Mouse (Mus musculus): ENCODE results near the gene Mapk12. TPM values are rescaled to one million over a fixed set of nuclear protein-coding genes. Genes with fewer than 3 reads are reported as not detected.

Gene Mapk12
- polyA plus RNA-seq, 1 experiment, result 30.5 TPM

DNA sequence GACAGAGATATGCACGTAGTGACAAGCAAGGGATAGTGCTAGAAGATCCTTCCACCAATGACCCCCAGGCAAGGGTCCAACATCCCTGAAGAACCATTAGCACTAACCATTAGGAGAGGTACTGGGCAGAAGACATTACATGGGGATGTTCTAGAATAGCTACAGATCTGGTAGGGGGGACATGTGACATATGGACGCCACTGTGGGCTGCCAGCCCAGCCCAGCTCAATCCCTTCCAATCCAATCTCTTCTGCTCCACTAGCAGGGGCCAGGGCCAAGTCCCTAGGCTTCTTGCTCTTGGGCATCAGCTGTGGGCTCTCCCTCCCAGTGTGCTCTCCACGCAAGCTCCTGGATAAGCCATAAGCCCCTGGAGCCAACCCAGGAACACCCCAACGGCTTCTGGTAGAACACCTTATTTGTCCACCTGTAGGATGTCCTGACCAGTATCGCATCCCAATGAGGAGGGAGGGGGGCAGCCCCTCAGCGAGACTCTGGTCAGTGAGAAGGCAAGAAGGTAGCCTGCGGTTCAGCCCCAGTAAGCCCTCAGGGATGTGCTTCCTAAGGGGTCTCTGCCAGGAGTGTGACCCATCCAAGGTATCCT lies 37.9 kb upstream of the Mapk12 start:
- H3K36me3 ChIP-seq (ENCODE audit: control insufficient read depth, insufficient read depth), result peaks cover 31% of the 10 kb centered on the region
- H3K4me3 ChIP-seq (ENCODE audit: insufficient read depth, poor library complexity, severe bottlenecking), result peak overlapping the region; percentile 95
- H3ac ChIP-seq (ENCODE audit: control insufficient read depth, insufficient read length, low read depth), result no peak overlapping the region
- peaks cover 73% of the 10 kb centered on the region for H3K79me2 ChIP-seq (ENCODE audit: control insufficient read depth, insufficient read depth)
- peaks cover 62% of the 10 kb centered on the region for H3K79me3 ChIP-seq (ENCODE audit: low read depth)
- no peak for TF ChIP-seq MAX (IDR thresholded peaks at IDR 0.05)
- no peak for TF ChIP-seq USF1 (IDR thresholded peaks at IDR 0.05; ENCODE audit: low read depth)
- no peak for TF ChIP-seq CEBPB (IDR thresholded peaks at IDR 0.05; ENCODE audit: low read depth)
- TF ChIP-seq MYOD1 (IDR thresholded peaks at IDR 0.05; ENCODE audit: control insufficient read depth, insufficient read length, low read depth), result no peak
- TF ChIP-seq CTCF (IDR thresholded peaks at IDR 0.05; ENCODE audit: control insufficient read depth, insufficient read depth, insufficient read length), result no peak
- no peak for TF ChIP-seq MYOG (IDR thresholded peaks at IDR 0.05; ENCODE audit: control insufficient read depth, extremely low read depth, insufficient read length)
- TF ChIP-seq FOSL1 (IDR thresholded peaks at IDR 0.05; ENCODE audit: insufficient read depth, low read length, poor library complexity, severe bottlenecking), result no peak
- no peaks in the 10 kb centered on the region for H3K27me3 ChIP-seq (ENCODE audit: control insufficient read depth, insufficient read depth, insufficient read length)

DNA sequence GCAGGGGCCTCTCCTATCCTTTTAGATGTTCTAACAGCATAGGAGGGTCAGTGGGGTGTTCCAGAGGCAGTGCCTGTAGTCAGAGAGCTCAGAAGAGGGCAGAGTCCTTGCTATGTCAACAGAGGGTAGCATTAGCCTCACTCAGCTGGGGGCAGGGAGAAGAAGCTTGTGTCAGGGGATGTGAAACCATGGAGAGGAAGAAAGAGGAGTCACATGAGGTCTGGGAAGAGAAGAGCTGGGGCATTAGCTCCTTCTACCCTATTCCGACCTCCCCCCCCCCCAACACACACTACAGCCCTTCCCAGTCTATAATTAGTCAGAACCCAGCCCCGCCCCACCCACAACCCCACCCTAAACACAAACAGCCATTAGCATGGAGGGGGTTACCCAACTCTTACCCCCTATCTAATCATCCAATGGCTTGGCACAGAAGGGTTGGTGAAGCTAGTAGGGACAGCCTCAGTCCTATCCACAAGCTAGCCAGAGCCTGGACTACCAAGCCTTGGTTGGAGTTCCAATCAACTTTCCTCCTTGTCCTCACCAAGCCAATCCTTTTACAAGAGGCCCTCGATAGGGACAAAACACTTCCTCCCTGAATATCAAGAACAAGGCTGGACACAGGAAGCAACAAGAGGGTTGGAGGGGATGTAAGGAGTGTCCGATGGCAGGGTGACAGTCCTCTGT lies 37.2 kb upstream of the Mapk12 start:
- Histone ChIP-seq H3ac (ENCODE audit: control insufficient read depth, insufficient read length, low read depth) (no peak overlapping the region), H3K79me3 (ENCODE audit: low read depth) (peaks cover 67% of the 10 kb centered on the region), H3K36me3 (ENCODE audit: control insufficient read depth, insufficient read depth) (peaks cover 31% of the 10 kb centered on the region), H3K79me2 (ENCODE audit: control insufficient read depth, insufficient read depth) (peaks cover 79% of the 10 kb centered on the region), H3K27me3 (ENCODE audit: control insufficient read depth, insufficient read depth, insufficient read length) (no peaks in the 10 kb centered on the region), H3K4me3 (ENCODE audit: insufficient read depth, poor library complexity, severe bottlenecking) (no peak overlapping the region)
- TF ChIP-seq MYOD1 (IDR thresholded peaks at IDR 0.05; ENCODE audit: control insufficient read depth, insufficient read length, low read depth), result no peak
- TF ChIP-seq MAX (IDR thresholded peaks at IDR 0.05), result no peak
- no peak for TF ChIP-seq USF1 (IDR thresholded peaks at IDR 0.05; ENCODE audit: low read depth)
- no peak for TF ChIP-seq FOSL1 (IDR thresholded peaks at IDR 0.05; ENCODE audit: insufficient read depth, low read length, poor library complexity, severe bottlenecking)
- no peak for TF ChIP-seq CEBPB (IDR thresholded peaks at IDR 0.05; ENCODE audit: low read depth)
- TF ChIP-seq CTCF (IDR thresholded peaks at IDR 0.05; ENCODE audit: control insufficient read depth, insufficient read depth, insufficient read length), result no peak
- no peak for TF ChIP-seq MYOG (IDR thresholded peaks at IDR 0.05; ENCODE audit: control insufficient read depth, extremely low read depth, insufficient read length)

DNA sequence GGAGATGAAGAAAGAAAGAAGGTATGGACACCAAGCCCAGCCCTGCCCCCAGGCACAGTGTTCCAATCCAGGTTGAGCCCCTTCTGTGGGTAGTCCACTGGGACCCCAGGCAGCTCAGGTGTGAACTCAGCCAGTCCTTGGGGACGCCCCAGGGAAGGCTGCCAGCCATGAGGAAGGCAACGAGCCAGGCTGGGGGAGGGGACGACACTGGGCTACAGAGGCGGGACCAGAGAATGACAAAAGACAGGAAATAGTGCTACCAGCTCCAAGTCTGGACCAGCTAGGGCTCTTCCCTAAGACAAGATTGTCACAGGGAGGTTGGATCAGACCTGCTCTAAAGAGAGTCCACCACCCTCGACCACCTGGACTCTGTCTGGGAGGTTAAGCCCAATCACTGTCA lies 36.6 kb upstream of the Mapk12 start:
- Histone ChIP-seq H3K27me3 (ENCODE audit: control insufficient read depth, insufficient read depth, insufficient read length) (no peaks in the 10 kb centered on the region), H3K79me3 (ENCODE audit: low read depth) (peaks cover 73% of the 10 kb centered on the region), H3ac (ENCODE audit: control insufficient read depth, insufficient read length, low read depth) (no peak overlapping the region), H3K79me2 (ENCODE audit: control insufficient read depth, insufficient read depth) (peaks cover 85% of the 10 kb centered on the region), H3K36me3 (ENCODE audit: control insufficient read depth, insufficient read depth) (peaks cover 37% of the 10 kb centered on the region), H3K4me3 (ENCODE audit: insufficient read depth, poor library complexity, severe bottlenecking) (no peak overlapping the region)
- no peak for TF ChIP-seq FOSL1 (IDR thresholded peaks at IDR 0.05; ENCODE audit: insufficient read depth, low read length, poor library complexity, severe bottlenecking)
- no peak for TF ChIP-seq MYOD1 (IDR thresholded peaks at IDR 0.05; ENCODE audit: control insufficient read depth, insufficient read length, low read depth)
- TF ChIP-seq MYOG (IDR thresholded peaks at IDR 0.05; ENCODE audit: control insufficient read depth, extremely low read depth, insufficient read length), result no peak
- TF ChIP-seq USF1 (IDR thresholded peaks at IDR 0.05; ENCODE audit: low read depth), result no peak
- no peak for TF ChIP-seq CTCF (IDR thresholded peaks at IDR 0.05; ENCODE audit: control insufficient read depth, insufficient read depth, insufficient read length)
- no peak for TF ChIP-seq CEBPB (IDR thresholded peaks at IDR 0.05; ENCODE audit: low read depth)
- no peak for TF ChIP-seq MAX (IDR thresholded peaks at IDR 0.05)

DNA sequence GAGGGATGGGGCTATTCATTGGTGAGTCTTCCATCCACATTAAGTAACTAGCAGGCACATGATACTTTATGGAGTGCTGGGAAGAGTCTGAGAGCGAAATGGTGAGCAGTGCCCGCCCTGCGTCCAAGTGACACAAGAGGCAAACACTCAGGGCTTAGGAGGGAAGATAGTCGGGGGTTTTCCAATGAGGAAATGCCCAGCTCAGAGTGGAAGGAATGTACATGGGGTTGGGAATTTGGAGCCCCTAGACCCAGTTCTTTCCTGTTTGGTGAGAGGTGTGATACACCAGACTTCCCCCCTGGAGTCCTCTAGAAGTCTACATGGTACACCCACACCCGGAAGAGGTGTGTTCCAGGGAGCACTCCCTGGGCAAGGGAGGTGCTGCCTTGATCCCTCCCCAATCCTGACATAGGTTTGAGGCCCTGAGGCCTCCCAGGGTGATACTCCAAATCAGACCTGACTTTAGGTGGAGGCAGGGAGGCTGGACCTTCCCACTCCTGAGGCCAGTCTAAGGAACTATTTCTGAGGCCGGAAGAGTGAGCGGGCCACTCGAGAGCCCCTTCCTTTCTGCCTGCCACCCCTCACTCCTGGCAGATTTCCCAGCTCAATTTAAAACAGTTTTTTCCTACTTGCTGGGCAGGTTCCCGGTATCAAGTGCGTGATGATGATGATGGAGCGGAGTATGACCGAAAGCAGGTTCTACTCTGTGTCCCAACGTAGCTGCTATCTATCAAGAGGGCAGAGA lies 35.1 kb upstream of the Mapk12 start:
- Histone ChIP-seq H3K27me3 (ENCODE audit: control insufficient read depth, insufficient read depth, insufficient read length) (no peaks in the 10 kb centered on the region), H3K79me3 (ENCODE audit: low read depth) (peaks cover 88% of the 10 kb centered on the region), H3K79me2 (ENCODE audit: control insufficient read depth, insufficient read depth) (peaks cover 100% of the 10 kb centered on the region), H3ac (ENCODE audit: control insufficient read depth, insufficient read length, low read depth) (no peak overlapping the region), H3K4me3 (ENCODE audit: insufficient read depth, poor library complexity, severe bottlenecking) (no peak overlapping the region), H3K36me3 (ENCODE audit: control insufficient read depth, insufficient read depth) (peaks cover 41% of the 10 kb centered on the region)
- TF ChIP-seq MYOD1 (IDR thresholded peaks at IDR 0.05; ENCODE audit: control insufficient read depth, insufficient read length, low read depth), result no peak
- no peak for TF ChIP-seq CEBPB (IDR thresholded peaks at IDR 0.05; ENCODE audit: low read depth)
- TF ChIP-seq CTCF (IDR thresholded peaks at IDR 0.05; ENCODE audit: control insufficient read depth, insufficient read depth, insufficient read length), result no peak
- TF ChIP-seq MAX (IDR thresholded peaks at IDR 0.05), result no peak
- TF ChIP-seq USF1 (IDR thresholded peaks at IDR 0.05; ENCODE audit: low read depth), result no peak

DNA sequence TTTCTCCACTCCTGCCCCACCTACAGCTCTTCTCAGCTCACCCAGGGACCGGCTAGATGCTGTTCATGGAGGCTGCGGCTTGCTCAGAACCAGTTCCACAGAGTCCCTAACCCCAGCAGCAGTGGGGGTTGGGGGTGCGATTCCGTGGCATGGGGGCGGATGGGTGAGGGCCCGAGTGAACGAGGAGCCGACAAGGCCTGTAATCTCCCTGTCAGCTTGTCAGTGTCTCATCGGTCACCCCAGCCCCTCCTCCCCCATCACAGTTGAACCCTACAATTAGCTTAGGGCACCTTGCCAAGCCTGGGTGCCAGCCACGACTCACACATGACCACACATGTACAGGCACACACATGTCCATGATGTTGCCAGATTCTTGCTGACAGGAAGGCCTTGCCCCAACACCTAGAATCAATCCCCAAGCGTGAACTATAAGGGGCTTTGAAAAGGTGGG lies 34.4 kb upstream of the Mapk12 start:
- TF ChIP-seq MAX (IDR thresholded peaks at IDR 0.05), result no peak
- H3K27me3 ChIP-seq (ENCODE audit: control insufficient read depth, insufficient read depth, insufficient read length), result no peaks in the 10 kb centered on the region
- H3K4me3 ChIP-seq (ENCODE audit: insufficient read depth, poor library complexity, severe bottlenecking), result no peak overlapping the region
- no peak overlapping the region for H3ac ChIP-seq (ENCODE audit: control insufficient read depth, insufficient read length, low read depth)
- peaks cover 43% of the 10 kb centered on the region for H3K36me3 ChIP-seq (ENCODE audit: control insufficient read depth, insufficient read depth)
- peaks cover 91% of the 10 kb centered on the region for H3K79me3 ChIP-seq (ENCODE audit: low read depth)
- peaks cover 100% of the 10 kb centered on the region for H3K79me2 ChIP-seq (ENCODE audit: control insufficient read depth, insufficient read depth)
